Mouse (Mus musculus) liver, embryonic 14.5 days (tissue): ENCODE measurements around the gene Ydjc.

Source experiments
- CTCF ChIP-seq: IDR thresholded peaks from 2 replicates; pipeline ENCODE4 v1.5.1; 2016; ENCODE audit warnings: antibody characterized with exemption, low read depth, control low read depth
- EP300 ChIP-seq: IDR thresholded peaks from 2 replicates; pipeline ENCODE4 v1.6.1; 2016; ENCODE audit warnings: antibody characterized with exemption, low read depth

DNA sequence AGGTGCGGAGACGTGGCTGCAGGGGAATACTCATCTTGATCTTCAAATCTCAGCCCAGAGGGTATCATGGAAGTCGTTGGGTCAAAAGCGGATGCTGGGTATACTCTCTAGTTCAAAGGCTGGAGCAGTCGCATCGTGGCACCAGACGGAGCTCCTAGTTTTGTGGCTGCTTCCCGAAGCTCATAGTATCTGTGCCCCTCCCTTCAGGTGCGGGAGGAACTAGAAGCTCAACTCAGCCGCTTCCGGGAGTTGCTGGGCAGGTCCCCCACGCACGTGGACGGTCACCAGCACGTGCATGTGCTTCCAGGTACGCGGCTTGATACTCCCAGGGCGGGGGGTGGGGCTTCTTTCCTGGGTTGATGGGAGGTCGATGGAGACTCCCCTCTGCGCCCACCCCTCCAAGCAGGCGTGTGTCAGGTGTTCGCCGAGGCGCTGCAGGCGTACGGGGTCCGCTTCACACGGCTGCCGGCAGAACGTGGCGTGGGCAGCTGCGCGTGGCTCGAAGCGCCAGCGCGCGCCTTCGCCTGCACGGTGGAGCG, 3.0 kb downstream of the Ydjc start:
- no peak for TF ChIP-seq CTCF
- TF ChIP-seq EP300: no peak
